Mouse (Mus musculus): ENCODE measurements around the gene Klrb1b.

DNA sequence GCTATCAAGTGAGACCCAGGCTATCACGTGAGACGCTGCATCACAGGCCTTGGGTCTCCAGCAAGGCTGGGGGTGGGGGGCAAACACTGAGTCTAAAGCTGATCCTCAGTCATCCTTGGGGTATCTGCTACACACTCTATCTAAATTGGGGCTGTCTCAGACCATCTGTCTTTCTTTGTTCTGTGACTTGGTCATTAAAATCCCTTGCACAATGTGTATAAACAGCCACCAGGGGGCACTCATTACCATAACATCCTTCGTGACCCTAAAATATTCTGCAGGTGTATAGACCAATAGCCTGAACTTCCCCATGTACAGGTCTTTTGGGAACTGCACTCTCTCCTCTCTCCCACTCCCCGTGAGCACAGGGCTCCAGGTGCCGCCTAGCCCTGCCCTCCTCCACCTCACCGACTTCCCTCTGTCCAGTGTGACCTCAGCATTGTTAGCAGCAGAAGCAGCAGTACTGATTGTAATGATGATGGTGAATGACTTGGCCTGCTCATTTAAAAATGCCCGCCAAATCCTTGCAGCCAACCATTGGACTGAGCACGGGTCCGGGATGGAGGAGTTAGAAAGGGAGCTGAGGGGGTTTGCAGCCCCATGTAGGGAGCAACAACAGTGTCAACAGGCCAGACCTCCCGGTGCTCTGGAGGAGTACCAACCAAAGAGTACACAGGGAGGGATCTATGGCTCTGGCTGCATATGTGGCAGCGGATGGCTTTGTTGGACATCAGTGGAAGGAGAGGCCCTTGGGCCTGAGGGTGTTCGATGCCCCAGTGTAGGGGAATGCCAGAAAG lies 28.1 kb upstream of the Klrb1b start:
- TF ChIP-seq GATA1 (IDR thresholded peaks at IDR 0.05; ENCODE audit: borderline replicate concordance, low read length) (no peak), FLI1 (IDR thresholded peaks at IDR 0.05; ENCODE audit: low read length) (no peak)

Measured in megakaryocyte, embryonic 14.5 days (primary cell).